Mouse (Mus musculus): ENCODE data around the gene Gm10073. TPM values are rescaled to one million over a fixed set of nuclear protein-coding genes. Genes with fewer than 3 reads are reported as not detected.
"Not testable (repeated sequence)": the region's sequence is repeated elsewhere in the genome, so short reads cannot be mapped to it uniquely, and the experiment has no call there.

The Gm10073 gene
- total RNA-seq, 2 experiments from 2014 or later: 112 to 113 TPM

GRCm38 (mm10) chr8:106599265-106599979 lies 26.2 kb upstream of the Gm10073 start:
- intact Hi-C loops (cut with DNase I): no loop called here
- DNase-seq: no peak

- DNase-seq: no peak
- intact Hi-C loops (cut with DNase I): no loop called here
Measured at GRCm38 (mm10) chr8:106597067-106597466, 23.8 kb upstream of the Gm10073 start.

- DNase-seq; intact Hi-C loops (cut with DNase I): not testable (repeated sequence)
Measured at GRCm38 (mm10) chr8:106595623-106596022, 22.4 kb upstream of the Gm10073 start.

- intact Hi-C loops (cut with DNase I): no loop called here
Measured at GRCm38 (mm10) chr8:106592458-106592857, 19.2 kb upstream of the Gm10073 start.

GRCm38 (mm10) chr8:106588443-106589431 lies 15.5 kb upstream of the Gm10073 start:
- intact Hi-C loops (cut with DNase I): no loop called here
- DNase-seq: no peak

More at GRCm38 (mm10) chr8:106592458-106592857, 19.2 kb upstream of the Gm10073 start:
- no peak for DNase-seq

- DNase-seq: peak in 1 of 2 experiments; percentile 11
- intact Hi-C loops (cut with DNase I): no loop called here
Measured at GRCm38 (mm10) chr8:106586896-106587295, 13.6 kb upstream of the Gm10073 start.

GRCm38 (mm10) chr8:106585671-106586037 lies 12.4 kb upstream of the Gm10073 start:
- no peak for DNase-seq
- intact Hi-C loops (cut with DNase I): no loop called here

- DNase-seq: no peak
- intact Hi-C loops (cut with DNase I): no loop called here
Measured at GRCm38 (mm10) chr8:106584942-106585670, 11.8 kb upstream of the Gm10073 start.

- intact Hi-C loops (cut with DNase I): no loop called here
- no peak for DNase-seq
Measured at GRCm38 (mm10) chr8:106581344-106582088, 8.3 kb upstream of the Gm10073 start.

GRCm38 (mm10) chr8:106579510-106579909 lies 6.2 kb upstream of the Gm10073 start:
- DNase-seq: no peak
- intact Hi-C loops (cut with DNase I): no loop called here

GRCm38 (mm10) chr8:106576849-106577555 lies 3.7 kb upstream of the Gm10073 start:
- intact Hi-C loops (cut with DNase I): no loop called here
- peak; percentile 9 to 10 for DNase-seq

- intact Hi-C loops (cut with DNase I): no loop called here
- no peak for DNase-seq
Measured at GRCm38 (mm10) chr8:106574283-106574682, 1.0 kb upstream of the Gm10073 start.

- DNase-seq; intact Hi-C loops (cut with DNase I): not testable (repeated sequence)
Measured at GRCm38 (mm10) chr8:106572175-106572574, 1.1 kb downstream of the Gm10073 start.

- intact Hi-C loops (cut with DNase I): no loop called here
- DNase-seq: no peak
Measured at GRCm38 (mm10) chr8:106571551-106572172, 1.6 kb downstream of the Gm10073 start.

- no peak for DNase-seq
- intact Hi-C loops (cut with DNase I): no loop called here
Measured at GRCm38 (mm10) chr8:106570386-106570785, 2.9 kb downstream of the Gm10073 start.

- intact Hi-C loops (cut with DNase I): no loop called here
- no peak for DNase-seq
Measured at GRCm38 (mm10) chr8:106569006-106569405, 4.3 kb downstream of the Gm10073 start.

- DNase-seq: peak in 1 of 2 experiments; percentile 11
- intact Hi-C loops (cut with DNase I): no loop called here
Measured at GRCm38 (mm10) chr8:106563691-106564182, 9.5 kb downstream of the Gm10073 start.

- intact Hi-C loops (cut with DNase I): loop anchor here (2.0 kb wide), 1 partner anchor 86 kb away; no protein-coding TSS in a partner anchor
- peak; percentile 46 to 62 for DNase-seq
Measured at GRCm38 (mm10) chr8:106561097-106561865, 12.0 kb downstream of the Gm10073 start.
